Mouse (Mus musculus) Muller cell, postnatal 12 days (primary cell): ENCODE data around the gene Vmn1r165.
"Not testable (repeated sequence)": the region's sequence is repeated elsewhere in the genome, so short reads cannot be mapped to it uniquely, and the experiment has no call there.

Source experiments
- DNase-seq: peaks from one replicate; pipeline ENCODE4 v3.0.0-alpha.2; 2015; ENCODE audit errors: inconsistent ontology term

The Vmn1r165 gene

GRCm38 (mm10) chr7:23217032-23217431, at the start of gene Vmn1r165:
Gene Vmn1r165, plus strand, starts transcription at chr7:23217332.
- DNase-seq = not testable (repeated sequence)

- not testable (repeated sequence) for DNase-seq
Observed at GRCm38 (mm10) chr7:23251582-23251981, 34.5 kb downstream of the Vmn1r165 start, which contains the start of gene Vmn1r166. Gene Vmn1r166, minus strand, starts transcription at chr7:23251682.
